Mouse (Mus musculus) hindbrain, embryonic 13.5 days (tissue): ENCODE measurements around the gene Tldc2. TPM values are rescaled to one million over a fixed set of nuclear protein-coding genes. Genes with fewer than 3 reads are reported as not detected.

Source experiments
- ATAC-seq: fragments of 200-750 bp; cut with Nextera tagmentation; 2 replicates; pipeline ENCODE4 v1.8.0; 2017; ENCODE audit warnings: moderate TSS enrichment; ENCODE audit not compliant: low FRiP score
- H3K27ac ChIP-seq: fragments of 300-500 bp; sonication (generic); 2 replicates; pipeline ENCODE4 v1.5.1; 2015; ENCODE audit warnings: inconsistent platforms, mild to moderate bottlenecking, moderate library complexity
- H3K27me3 ChIP-seq: fragments of 300-500 bp; sonication (generic); 2 replicates; pipeline ENCODE4 v1.6.1; 2015; ENCODE audit warnings: mild to moderate bottlenecking, inconsistent platforms
- H3K36me3 ChIP-seq: fragments of 300-500 bp; sonication (generic); 2 replicates; pipeline ENCODE4 v1.6.1; 2015; ENCODE audit warnings: mild to moderate bottlenecking, inconsistent platforms
- H3K4me1 ChIP-seq: fragments of 300-500 bp; sonication (generic); replicated peaks from 2 replicates; pipeline ENCODE4 v1.6.1; 2015; ENCODE audit warnings: inconsistent platforms
- H3K4me2 ChIP-seq: fragments of 300-500 bp; sonication (generic); 2 replicates; pipeline ENCODE4 v1.6.1; 2015; ENCODE audit warnings: inconsistent platforms, mild to moderate bottlenecking, moderate library complexity
- H3K4me3 ChIP-seq: fragments of 300-500 bp; sonication (generic); 2 replicates; pipeline ENCODE4 v1.5.1; 2015; ENCODE audit warnings: mild to moderate bottlenecking, inconsistent platforms
- H3K9ac ChIP-seq: fragments of 300-500 bp; sonication (generic); 2 replicates; pipeline ENCODE4 v1.6.1; 2015; ENCODE audit warnings: mild to moderate bottlenecking, inconsistent platforms
- H3K9me3 ChIP-seq: fragments of 300-500 bp; sonication (generic); 2 replicates; pipeline ENCODE4 v1.6.1; 2016; ENCODE audit warnings: inconsistent platforms
- WGBS: fragments of 180-500 bp; shearing (Covaris S2); methylation state at CpG from one replicate; pipeline ENCODE4 v1.1.7; 2015; 5-methylcytosine and 5-hydroxymethylcytosine counted together
- polyA plus RNA-seq: library from polyadenylated mRNA; unstranded; fragments of >200 nt; fragmentation: Nextera tagmentation; extraction: Ambion mirVana; gene quantifications from 2 replicates; pipeline ENCODE4 v1.2.1, GENCODE M21; 2015

Tldc2 gene
- polyA plus RNA-seq, 1 experiment from 2014 or later, result not detected

- no peak overlapping the region for H3K27ac ChIP-seq
- no peak for ATAC-seq
- H3K36me3 ChIP-seq, result no peaks in the 10 kb centered on the region
- H3K9ac ChIP-seq, result peak overlapping the region; percentile 20; the same call in 1 of the 2 replicates
- WGBS, result 23% methylated on average over 7 of the region's 7 CpGs
- no peak overlapping the region for H3K4me2 ChIP-seq
- no peaks in the 10 kb centered on the region for H3K9me3 ChIP-seq
- peaks cover 26% of the 10 kb centered on the region for H3K4me1 ChIP-seq
- H3K4me3 ChIP-seq, result no peak overlapping the region
- H3K27me3 ChIP-seq, result no peaks in the 10 kb centered on the region
These were observed 4.9 kb upstream of the Tldc2 start for GRCm38 (mm10) chr2:157081960-157082359.

- H3K9me3 ChIP-seq, result no peaks in the 10 kb centered on the region
- no peak overlapping the region for H3K9ac ChIP-seq
- no peak overlapping the region for H3K4me2 ChIP-seq
- H3K36me3 ChIP-seq, result no peaks in the 10 kb centered on the region
- peaks cover 14% of the 10 kb centered on the region for H3K4me1 ChIP-seq
- WGBS, result 92% methylated on average over 7 of the region's 7 CpGs
- no peak overlapping the region for H3K4me3 ChIP-seq
- H3K27ac ChIP-seq, result no peak overlapping the region
- no peak for ATAC-seq
- H3K27me3 ChIP-seq, result no peaks in the 10 kb centered on the region
These were observed 1.8 kb upstream of the Tldc2 start for GRCm38 (mm10) chr2:157084831-157085585.

DNA sequence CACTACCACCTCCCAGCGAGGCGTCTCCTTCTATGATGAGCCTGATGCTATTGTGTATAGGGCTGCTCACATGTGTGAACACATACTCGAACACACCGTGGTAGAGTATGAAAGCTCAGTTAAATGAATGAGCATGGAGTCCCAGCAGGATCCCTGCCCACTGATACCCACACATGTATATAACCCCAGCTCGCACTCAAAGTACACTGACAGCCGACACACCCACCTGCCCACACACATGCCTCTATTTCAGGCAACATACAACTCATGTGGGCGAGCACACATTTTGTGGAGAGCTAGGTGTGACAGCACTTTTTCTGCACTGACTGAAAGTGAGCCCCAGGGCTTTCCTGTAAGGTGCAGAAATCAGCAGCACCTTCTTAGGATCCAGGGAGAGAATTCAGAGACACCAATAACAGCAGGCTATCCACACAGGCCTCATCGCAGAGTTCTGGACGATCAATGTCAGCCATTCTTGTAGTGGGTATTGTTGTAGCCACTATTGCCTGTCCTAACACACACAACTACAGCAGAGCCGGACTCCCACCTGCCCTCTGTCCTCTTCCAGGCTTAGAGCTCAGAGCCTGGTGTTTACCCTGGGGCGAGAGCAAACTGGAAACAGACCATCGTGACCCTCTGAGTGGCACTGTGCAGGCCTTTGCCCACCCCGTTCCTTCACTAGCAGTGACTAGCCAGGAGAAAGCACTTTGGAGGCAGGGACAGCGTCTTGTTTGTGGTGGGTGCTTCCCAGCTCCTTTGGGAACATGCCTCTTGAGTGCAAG is 872 bp downstream of the Tldc2 start:
- ATAC-seq, result no peak
- no peaks in the 10 kb centered on the region for H3K36me3 ChIP-seq
- H3K4me3 ChIP-seq, result no peak overlapping the region
- H3K4me1 ChIP-seq, result peaks cover 15% of the 10 kb centered on the region
- WGBS, result 80% methylated on average over 14 of the region's 14 CpGs
- H3K9ac ChIP-seq, result 0 out of 2 replicates have a peak overlapping the region, but pooled peaks have one; percentile 8
- H3K4me2 ChIP-seq, result no peak overlapping the region
- no peaks in the 10 kb centered on the region for H3K27me3 ChIP-seq
- H3K9me3 ChIP-seq, result no peaks in the 10 kb centered on the region
- H3K27ac ChIP-seq, result no peak overlapping the region

GRCm38 (mm10) chr2:157092024-157092423 is 5.2 kb downstream of the Tldc2 start:
- Histone ChIP-seq H3K27me3 (no peaks in the 10 kb centered on the region), H3K36me3 (no peaks in the 10 kb centered on the region), H3K4me2 (no peak overlapping the region), H3K4me1 (peaks cover 13% of the 10 kb centered on the region), H3K9me3 (no peaks in the 10 kb centered on the region), H3K9ac (no peak overlapping the region; the same call in 1 of the 2 replicates), H3K27ac (no peak overlapping the region), H3K4me3 (no peak overlapping the region)
- 45% methylated on average over 8 of the region's 8 CpGs for WGBS
- 0 out of 2 replicates have a peak, but pooled peaks have one; percentile 40 for ATAC-seq

DNA sequence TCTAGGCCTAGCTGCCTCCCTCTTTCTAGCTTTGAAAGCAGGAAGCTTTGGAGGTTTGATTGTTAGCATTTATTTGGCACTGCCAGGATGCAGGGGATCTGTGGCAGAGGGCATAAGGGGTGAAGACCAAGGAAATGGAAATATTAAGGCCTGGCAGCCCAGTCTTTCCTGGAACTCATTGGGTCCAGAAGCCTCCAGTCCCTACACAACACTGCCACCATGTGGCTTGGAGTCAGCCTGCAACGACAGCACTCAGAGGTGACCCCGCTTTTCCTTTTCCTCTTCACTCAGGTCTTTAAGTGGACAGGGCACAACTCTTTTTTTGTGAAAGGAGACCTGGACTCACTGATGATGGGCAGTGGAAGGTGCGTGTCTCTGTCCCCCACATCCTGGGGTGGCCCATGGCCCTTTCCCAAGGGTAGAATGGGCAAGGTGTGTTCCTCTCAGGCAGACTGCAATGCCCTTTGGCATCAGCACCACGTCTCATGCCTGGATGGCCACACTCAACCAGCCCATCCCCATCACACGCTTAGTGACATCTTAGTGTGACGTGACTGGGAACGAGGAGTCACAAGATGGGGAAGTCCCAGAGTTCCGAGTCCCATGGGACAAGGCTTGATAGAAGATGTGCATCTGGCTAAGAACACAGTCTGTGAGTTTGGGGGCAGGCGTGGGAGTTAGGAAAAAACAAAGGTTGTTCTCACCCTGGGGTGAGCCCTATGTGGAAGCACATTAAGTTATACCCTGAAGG is 8.3 kb downstream of the Tldc2 start:
- WGBS, result 69% methylated on average over 9 of the region's 9 CpGs
- peaks cover 13% of the 10 kb centered on the region for H3K4me1 ChIP-seq
- ATAC-seq, result peak; percentile 52; the same call in 1 of the 2 replicates
- no peaks in the 10 kb centered on the region for H3K27me3 ChIP-seq
- H3K9me3 ChIP-seq, result no peaks in the 10 kb centered on the region
- no peak overlapping the region for H3K4me3 ChIP-seq
- H3K36me3 ChIP-seq, result peaks cover 12% of the 10 kb centered on the region
- no peak overlapping the region for H3K4me2 ChIP-seq
- no peak overlapping the region for H3K27ac ChIP-seq
- peak overlapping the region; percentile 1; the same call in 1 of the 2 replicates for H3K9ac ChIP-seq

- no peaks in the 10 kb centered on the region for H3K27me3 ChIP-seq
- WGBS, result 85% methylated on average over 12 of the region's 12 CpGs
These were observed 12.9 kb downstream of the Tldc2 start for GRCm38 (mm10) chr2:157099532-157100318.

GRCm38 (mm10) chr2:157100319-157100605 is 13.4 kb downstream of the Tldc2 start:
- Histone ChIP-seq H3K4me1 (no peaks in the 10 kb centered on the region), H3K9me3 (no peaks in the 10 kb centered on the region), H3K27ac (no peak overlapping the region), H3K4me3 (no peak overlapping the region), H3K36me3 (peaks cover 37% of the 10 kb centered on the region), H3K27me3 (no peaks in the 10 kb centered on the region), H3K4me2 (no peak overlapping the region), H3K9ac (no peak overlapping the region)
- no peak for ATAC-seq
- 89% methylated on average over 12 of the region's 12 CpGs for WGBS

More at GRCm38 (mm10) chr2:157099532-157100318, 12.9 kb downstream of the Tldc2 start:
- ATAC-seq, result no peak
- H3K27ac ChIP-seq, result no peak overlapping the region
- peaks cover 34% of the 10 kb centered on the region for H3K36me3 ChIP-seq
- H3K9ac ChIP-seq, result no peak overlapping the region
- H3K4me2 ChIP-seq, result no peak overlapping the region
- H3K4me1 ChIP-seq, result 0 out of 2 replicates have a peak, but pooled peaks cover 2% of the 10 kb centered on the region
- H3K4me3 ChIP-seq, result no peak overlapping the region
- no peaks in the 10 kb centered on the region for H3K9me3 ChIP-seq

- Histone ChIP-seq H3K27ac (no peak overlapping the region), H3K4me1 (no peaks in the 10 kb centered on the region), H3K9ac (no peak overlapping the region), H3K36me3 (peaks cover 37% of the 10 kb centered on the region), H3K27me3 (no peaks in the 10 kb centered on the region), H3K9me3 (no peaks in the 10 kb centered on the region), H3K4me2 (no peak overlapping the region), H3K4me3 (no peak overlapping the region)
- ATAC-seq, result no peak
- 100% methylated on average over 9 of the region's 9 CpGs for WGBS
These were observed 14.8 kb downstream of the Tldc2 start for GRCm38 (mm10) chr2:157101650-157102049.

DNA sequence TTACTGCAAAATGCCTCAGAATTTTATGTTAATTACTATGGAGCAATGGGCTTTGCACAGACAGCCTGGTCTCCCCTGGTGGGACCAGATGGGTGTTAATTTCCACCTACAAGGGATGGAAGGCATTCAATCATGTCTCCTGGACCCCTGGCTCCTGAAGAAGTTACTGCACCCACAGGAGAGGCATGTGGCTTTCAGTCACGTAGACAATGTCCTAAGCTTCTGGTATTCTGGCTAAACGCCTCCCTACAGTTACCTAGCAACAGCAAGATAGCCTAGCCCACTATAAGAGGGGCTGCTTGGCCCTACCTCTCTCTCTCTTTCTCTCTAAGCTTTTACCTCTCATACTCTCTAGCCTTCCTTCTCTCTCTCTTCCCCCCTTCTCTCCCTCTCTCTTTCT is 15.4 kb downstream of the Tldc2 start:
- ATAC-seq, result no peak
- Histone ChIP-seq H3K4me1 (no peaks in the 10 kb centered on the region), H3K9ac (no peak overlapping the region), H3K27ac (no peak overlapping the region), H3K27me3 (no peaks in the 10 kb centered on the region), H3K36me3 (peaks cover 40% of the 10 kb centered on the region), H3K9me3 (no peaks in the 10 kb centered on the region), H3K4me3 (no peak overlapping the region), H3K4me2 (no peak overlapping the region)
- WGBS, result 52% methylated on average over 2 of the region's 2 CpGs

- H3K9ac ChIP-seq, result no peak overlapping the region
- no peak for ATAC-seq
- H3K4me3 ChIP-seq, result no peak overlapping the region
- H3K4me2 ChIP-seq, result no peak overlapping the region
- WGBS, result 75% methylated on average over 8 of the region's 8 CpGs
- H3K27ac ChIP-seq, result no peak overlapping the region
- no peaks in the 10 kb centered on the region for H3K9me3 ChIP-seq
- no peaks in the 10 kb centered on the region for H3K27me3 ChIP-seq
- no peaks in the 10 kb centered on the region for H3K4me1 ChIP-seq
- peaks cover 38% of the 10 kb centered on the region for H3K36me3 ChIP-seq
These were observed 17.6 kb downstream of the Tldc2 start for GRCm38 (mm10) chr2:157104454-157104853.

DNA sequence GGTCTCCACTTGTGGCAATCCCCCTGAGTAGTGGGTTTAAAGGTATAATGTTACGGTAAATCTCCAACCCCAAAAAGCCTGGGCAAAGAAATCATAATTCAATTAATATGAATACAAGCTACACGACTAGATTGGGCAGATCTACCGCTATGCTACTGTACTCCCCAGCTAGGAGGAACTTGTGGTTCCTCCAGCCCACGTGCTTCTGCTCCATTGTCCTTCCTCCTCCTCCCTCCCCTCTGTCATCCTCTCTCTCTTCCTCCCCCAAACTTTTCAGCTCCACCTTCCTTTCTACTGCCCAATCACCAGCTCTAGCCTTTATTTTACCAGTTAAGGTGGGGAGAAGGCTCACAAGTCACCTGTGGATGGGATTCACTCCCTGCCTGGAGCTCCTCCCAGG is 21.4 kb downstream of the Tldc2 start:
- no peak overlapping the region for H3K9ac ChIP-seq
- no peak for ATAC-seq
- H3K27me3 ChIP-seq, result no peaks in the 10 kb centered on the region
- 86% methylated on average over 4 of the region's 4 CpGs for WGBS
- no peak overlapping the region for H3K4me3 ChIP-seq
- H3K27ac ChIP-seq, result no peak overlapping the region
- H3K4me1 ChIP-seq, result no peaks in the 10 kb centered on the region
- no peak overlapping the region for H3K4me2 ChIP-seq
- H3K9me3 ChIP-seq, result no peaks in the 10 kb centered on the region
- peaks cover 36% of the 10 kb centered on the region for H3K36me3 ChIP-seq
